Mouse (Mus musculus) testis, adult 2 months (tissue): ENCODE results near the gene Rpgrip1l.

ENCODE experiments used
- CTCF ChIP-seq: fragments of 200-500 bp; IDR thresholded peaks from 2 replicates; pipeline ENCODE4 v1.5.1; 2012; ENCODE audit warnings: low read depth, mild to moderate bottlenecking, inconsistent platforms, low read length, moderate library complexity; ENCODE audit not compliant: control insufficient read depth, insufficient read depth, insufficient replicate concordance
- POLR2A ChIP-seq: fragments of 200-500 bp; IDR thresholded peaks from 2 replicates; pipeline ENCODE4 v1.6.1; 2012; ENCODE audit warnings: low read depth, mild to moderate bottlenecking, inconsistent platforms, low read length, moderate library complexity; ENCODE audit not compliant: control insufficient read depth

DNA sequence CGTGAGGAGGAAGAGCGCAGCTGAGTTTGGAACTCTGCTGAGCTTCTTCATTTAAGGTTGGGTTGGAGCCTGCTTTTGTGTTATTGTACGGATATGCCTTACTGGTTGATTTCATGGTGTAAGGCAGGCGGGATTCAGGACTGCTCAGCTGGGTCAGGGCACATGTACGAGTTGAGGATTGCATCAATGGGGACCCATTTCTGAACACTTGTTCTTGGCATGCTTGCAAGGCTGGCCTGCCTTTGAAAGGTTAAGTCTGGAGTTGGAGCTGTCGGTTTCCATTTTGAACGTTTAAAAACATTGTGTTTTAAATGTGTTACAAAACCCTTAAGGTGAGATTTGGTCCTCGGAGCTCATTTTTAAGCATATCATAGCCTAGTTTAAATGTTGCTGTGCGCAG lies 16.0 kb upstream of the Rpgrip1l start:
- no peak for TF ChIP-seq CTCF
- TF ChIP-seq POLR2A = no peak
